Mouse (Mus musculus) hindbrain, postnatal 0 days (tissue): ENCODE measurements at regions not wholly inside any gene's neighbourhood (a gene's known extent, or its start where the extent isn't known, plus 50 kb on each side); places are given as distances from the start of the nearest gene placed in this dataset.

Experiments used
- ATAC-seq: fragments of 200-750 bp; cut with Nextera tagmentation; 2 replicates; pipeline ENCODE4 v1.8.0; 2017; ENCODE audit warnings: mild to moderate bottlenecking, moderate TSS enrichment, moderate library complexity
- DNase-seq: peaks from one replicate; pipeline ENCODE4 v3.0.0-alpha.2; 2015; ENCODE audit warnings: low spot score
- H3K27ac ChIP-seq: fragments of 300-500 bp; sonication (generic); 2 replicates; pipeline ENCODE4 v1.5.1; 2014; ENCODE audit warnings: mild to moderate bottlenecking
- H3K27me3 ChIP-seq: fragments of 300-500 bp; sonication (generic); 2 replicates; pipeline ENCODE4 v1.6.1; 2014; ENCODE audit warnings: low read length, mixed read lengths; ENCODE audit not compliant: insufficient read depth
- H3K36me3 ChIP-seq: fragments of 300-500 bp; sonication (generic); 2 replicates; pipeline ENCODE4 v1.6.1; 2014; ENCODE audit warnings: low read length, mixed read lengths; ENCODE audit not compliant: insufficient read depth
- H3K4me1 ChIP-seq: fragments of 300-500 bp; sonication (generic); 2 replicates; pipeline ENCODE4 v1.6.1; 2014; ENCODE audit warnings: antibody characterized with exemption, low read length, mixed read lengths; ENCODE audit not compliant: insufficient read depth
- H3K4me2 ChIP-seq: fragments of 300-500 bp; sonication (generic); 2 replicates; pipeline ENCODE4 v1.6.1; 2014; ENCODE audit warnings: low read depth, mild to moderate bottlenecking, low read length, moderate library complexity, mixed read lengths
- H3K4me3 ChIP-seq: fragments of 300-500 bp; sonication (generic); 2 replicates; pipeline ENCODE4 v1.5.1; 2014; ENCODE audit warnings: low read length
- H3K9ac ChIP-seq: fragments of 300-500 bp; sonication (generic); replicated peaks from 2 replicates; pipeline ENCODE4 v1.6.1; 2014; ENCODE audit warnings: mild to moderate bottlenecking, low read length, moderate library complexity, mixed read lengths
- H3K9me3 ChIP-seq: fragments of 300-500 bp; sonication (generic); 2 replicates; pipeline ENCODE4 v1.6.1; 2016; ENCODE audit warnings: low read length, mixed read lengths
- CTCF ChIP-seq: IDR thresholded peaks from 2 replicates; pipeline ENCODE4 v1.5.1; 2016; ENCODE audit warnings: antibody characterized with exemption, control low read depth, low read depth
- WGBS: fragments of 180-500 bp; shearing (Covaris S2); extraction: QIAGEN DNeasy Blood & Tissue Kit; methylation state at CpG from one replicate; pipeline ENCODE4 v1.1.7; 2014; 5-methylcytosine and 5-hydroxymethylcytosine counted together

DNA sequence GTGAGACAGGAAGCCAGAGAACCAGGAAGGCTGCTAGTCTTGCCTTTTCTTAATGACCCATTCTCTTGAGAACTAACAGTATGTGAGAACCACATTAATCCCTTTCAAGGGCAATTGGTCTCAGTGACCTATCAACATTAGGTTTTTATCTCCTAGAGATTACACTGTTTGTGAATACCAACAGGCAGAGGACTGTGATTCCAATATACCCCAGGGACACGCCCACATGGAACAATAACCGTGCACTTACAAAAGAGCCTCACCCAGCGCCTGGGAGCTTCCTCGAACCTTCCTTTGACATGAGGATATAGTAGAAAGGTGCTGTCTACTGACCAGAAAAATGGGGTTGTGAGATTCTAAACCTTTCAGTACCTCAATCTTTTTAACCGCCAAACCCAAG is 157.6 kb upstream of the Kif2a start:
- no peaks in the 10 kb centered on the region for H3K4me1 ChIP-seq
- no peak overlapping the region for H3K9ac ChIP-seq
- no peaks in the 10 kb centered on the region for H3K36me3 ChIP-seq
- WGBS, result 79% methylated on average over 5 of the region's 5 CpGs
- DNase-seq (no peak), ATAC-seq (no peak)
- no peaks in the 10 kb centered on the region for H3K9me3 ChIP-seq
- H3K27ac ChIP-seq, result no peak overlapping the region
- no peaks in the 10 kb centered on the region for H3K27me3 ChIP-seq
- no peak overlapping the region for H3K4me2 ChIP-seq
- no peak for TF ChIP-seq CTCF
- H3K4me3 ChIP-seq, result no peak overlapping the region

DNA sequence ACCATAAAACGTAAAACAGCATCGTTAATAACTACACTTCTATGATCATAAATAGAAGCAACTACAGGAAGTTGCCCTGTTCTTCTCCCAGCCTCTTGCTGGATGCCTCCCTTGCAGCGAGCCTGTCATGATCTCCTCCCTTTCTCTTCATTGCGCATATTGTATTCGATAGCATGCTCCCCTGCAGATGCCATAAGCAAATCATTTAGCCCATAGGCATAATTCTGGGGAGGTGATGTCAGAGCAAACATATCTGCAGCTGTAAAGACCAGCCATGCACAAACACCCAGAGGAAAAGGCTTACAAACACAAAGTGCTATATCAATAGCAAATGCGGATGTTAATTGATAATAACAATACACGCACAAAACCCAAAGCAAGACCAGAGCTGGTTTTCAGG is 155.7 kb upstream of the Kif2a start:
- H3K4me2 ChIP-seq, result no peak overlapping the region
- no peak overlapping the region for H3K27ac ChIP-seq
- ATAC-seq, result no peak
- no peaks in the 10 kb centered on the region for H3K4me1 ChIP-seq
- H3K27me3 ChIP-seq, result no peaks in the 10 kb centered on the region
- no peaks in the 10 kb centered on the region for H3K36me3 ChIP-seq
- DNase-seq, result no peak
- H3K9me3 ChIP-seq, result no peaks in the 10 kb centered on the region
- WGBS, result 74% methylated on average over 7 of the region's 7 CpGs
- no peak overlapping the region for H3K4me3 ChIP-seq
- TF ChIP-seq CTCF, result no peak
- H3K9ac ChIP-seq, result no peak overlapping the region

DNA sequence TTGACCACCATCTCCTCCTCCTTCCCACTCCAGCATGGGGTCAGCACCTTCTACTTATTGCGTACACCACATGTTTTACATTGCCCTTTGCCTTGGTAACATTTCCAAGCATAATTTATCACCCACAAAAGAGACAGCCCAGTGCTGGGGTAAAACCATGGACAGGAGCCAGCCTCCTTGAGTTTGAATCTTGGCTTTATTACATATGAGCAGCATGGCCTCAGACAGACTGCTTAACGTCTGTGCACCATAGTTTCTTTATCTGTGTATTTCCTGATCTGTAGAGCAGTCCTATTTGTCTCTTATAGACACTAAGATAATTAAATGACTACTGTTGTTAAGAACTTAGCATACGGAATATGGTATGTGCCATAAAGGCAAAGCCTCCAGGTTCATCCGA is 154.0 kb upstream of the Kif2a start:
- TF ChIP-seq CTCF, result no peak
- DNase-seq (no peak), ATAC-seq (no peak)
- Histone ChIP-seq H3K36me3 (no peaks in the 10 kb centered on the region), H3K4me1 (no peaks in the 10 kb centered on the region), H3K4me2 (no peak overlapping the region), H3K27ac (no peak overlapping the region), H3K9ac (no peak overlapping the region), H3K4me3 (no peak overlapping the region), H3K27me3 (no peaks in the 10 kb centered on the region), H3K9me3 (no peaks in the 10 kb centered on the region)
- WGBS, result 73% methylated on average over 4 of the region's 4 CpGs

DNA sequence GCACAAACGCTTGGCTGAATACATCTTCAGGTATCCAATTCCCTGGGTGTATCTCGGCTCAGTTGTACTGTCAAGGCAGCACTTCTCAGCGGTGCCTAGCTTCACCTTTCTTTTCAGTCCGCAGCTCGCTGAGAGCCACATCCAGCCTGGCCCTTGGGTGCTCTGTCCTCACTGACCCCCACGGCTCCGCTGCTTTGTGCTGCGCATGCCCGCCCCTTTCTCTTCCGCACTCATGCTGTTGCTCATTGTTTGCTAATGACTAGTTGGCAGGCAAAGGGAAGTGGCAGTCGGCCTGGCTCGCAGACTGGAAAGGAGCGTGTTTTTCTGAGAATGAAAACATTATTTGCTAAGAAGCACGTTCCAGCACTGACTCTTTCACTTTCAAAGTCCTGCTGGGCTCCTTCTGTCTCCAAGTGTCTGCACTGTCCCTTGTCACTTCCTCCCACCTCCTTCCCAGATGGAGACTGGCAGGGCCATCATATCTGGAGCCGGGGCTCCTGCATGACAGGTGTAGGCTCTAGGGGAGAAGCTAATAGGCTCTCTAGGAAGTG is 146.7 kb upstream of the Kif2a start:
- peak overlapping the region; percentile 24 for H3K4me3 ChIP-seq
- H3K9ac ChIP-seq, result 0 out of 2 replicates have a peak overlapping the region, but pooled peaks have one; percentile 10
- no peaks in the 10 kb centered on the region for H3K36me3 ChIP-seq
- H3K9me3 ChIP-seq, result no peaks in the 10 kb centered on the region
- H3K27me3 ChIP-seq, result no peaks in the 10 kb centered on the region
- peak; percentile 80 for DNase-seq
- H3K27ac ChIP-seq, result peak overlapping the region; percentile 6; the same call in 1 of the 2 replicates
- H3K4me2 ChIP-seq, result peak overlapping the region; percentile 52
- WGBS, result under 1% methylated on average over 15 of the region's 15 CpGs
- no peak for TF ChIP-seq CTCF
- ATAC-seq, result peak; percentile 87
- peaks cover 6% of the 10 kb centered on the region; the same call in 1 of the 2 replicates for H3K4me1 ChIP-seq

DNA sequence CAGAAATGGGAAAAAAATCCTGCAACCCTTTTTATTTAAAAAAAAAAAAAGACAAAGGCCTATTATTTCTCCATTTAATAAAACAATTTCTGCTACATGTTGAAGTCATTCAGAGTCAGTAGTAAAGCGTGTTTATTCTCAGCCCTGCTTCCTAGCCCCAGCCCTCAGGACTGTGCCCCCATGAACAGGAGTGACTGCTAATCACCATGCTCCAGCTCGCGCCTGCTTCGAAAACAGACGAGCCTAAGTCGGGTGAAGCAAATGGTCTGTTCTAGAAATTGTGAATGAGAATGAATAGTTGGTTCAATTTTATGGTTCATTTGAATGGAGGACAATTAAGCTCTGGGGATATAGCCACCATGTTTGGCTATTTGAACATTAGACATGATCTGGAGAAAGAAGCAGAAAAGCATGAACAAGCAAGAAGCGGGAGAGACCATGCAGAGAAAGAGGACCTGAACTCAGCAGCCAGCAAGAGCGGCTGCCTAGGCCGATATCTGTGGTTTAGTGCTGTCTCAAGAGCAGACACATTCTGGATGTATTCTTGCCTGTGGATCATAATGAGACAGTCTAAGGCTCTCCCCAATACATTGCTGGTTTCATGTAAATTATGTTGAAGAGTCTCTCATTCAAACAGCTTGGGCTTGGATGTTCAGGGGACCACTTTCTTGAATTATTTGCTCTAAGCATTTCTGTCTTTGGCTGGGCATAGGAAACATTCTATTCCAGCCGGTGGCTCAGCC is 146.1 kb upstream of the Kif2a start:
- 30% methylated on average over 10 of the region's 10 CpGs for WGBS
- no peaks in the 10 kb centered on the region for H3K9me3 ChIP-seq
- H3K9ac ChIP-seq, result no peak overlapping the region
- DNase-seq (peak; percentile 16), ATAC-seq (no peak)
- H3K36me3 ChIP-seq, result no peaks in the 10 kb centered on the region
- peaks cover 6% of the 10 kb centered on the region; the same call in 1 of the 2 replicates for H3K4me1 ChIP-seq
- no peak for TF ChIP-seq CTCF
- H3K4me3 ChIP-seq, result peak overlapping the region; percentile 24
- peak overlapping the region; percentile 52 for H3K4me2 ChIP-seq
- H3K27ac ChIP-seq, result peak overlapping the region; percentile 6; the same call in 1 of the 2 replicates
- no peaks in the 10 kb centered on the region for H3K27me3 ChIP-seq

DNA sequence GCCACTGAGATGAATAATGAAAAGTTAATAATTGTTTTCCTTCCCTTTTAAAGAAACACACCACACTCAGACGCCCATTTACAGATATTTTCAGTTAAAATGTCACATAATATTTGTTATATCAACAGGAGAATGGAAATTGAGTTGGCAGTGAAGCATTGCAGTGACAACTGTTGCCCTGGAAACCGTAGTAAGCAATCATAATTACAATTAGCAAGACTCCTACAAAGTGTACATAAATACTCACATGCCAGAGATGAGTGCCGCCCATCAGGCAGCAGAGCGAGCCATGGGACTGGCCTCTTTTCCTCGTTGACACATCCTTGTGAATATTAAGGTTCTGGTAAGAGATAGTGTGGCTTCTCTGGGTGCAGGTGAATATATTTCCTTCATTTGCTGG is 129.6 kb upstream of the Kif2a start:
- TF ChIP-seq CTCF, result no peak
- Histone ChIP-seq H3K4me2 (no peak overlapping the region), H3K4me3 (no peak overlapping the region), H3K36me3 (no peaks in the 10 kb centered on the region), H3K9me3 (no peaks in the 10 kb centered on the region), H3K9ac (no peak overlapping the region), H3K4me1 (no peaks in the 10 kb centered on the region), H3K27ac (no peak overlapping the region), H3K27me3 (no peaks in the 10 kb centered on the region)
- ATAC-seq (no peak), DNase-seq (no peak)
- 60% methylated on average over 5 of the region's 5 CpGs for WGBS

DNA sequence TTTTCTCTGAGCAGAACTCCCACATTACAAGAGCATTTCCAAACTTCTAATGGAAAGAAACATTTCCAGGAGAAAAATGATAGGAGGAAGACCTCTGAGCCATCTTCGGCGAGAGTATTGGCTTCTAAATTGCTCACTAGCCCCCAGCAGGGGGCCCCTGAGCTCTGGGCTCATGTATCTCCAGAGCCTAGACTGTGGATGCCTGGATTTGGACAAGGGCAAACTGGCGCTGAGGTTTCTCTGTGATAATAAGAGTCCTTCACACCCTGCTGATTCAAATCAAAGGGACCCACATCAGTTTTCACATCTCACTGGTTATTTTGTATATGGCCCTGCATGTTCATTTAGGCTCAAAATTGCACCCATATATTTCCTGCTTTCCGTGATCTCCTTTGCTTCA is 119.3 kb upstream of the Kif2a start:
- Histone ChIP-seq H3K9me3 (no peaks in the 10 kb centered on the region), H3K27me3 (no peaks in the 10 kb centered on the region), H3K36me3 (no peaks in the 10 kb centered on the region), H3K4me3 (no peak overlapping the region), H3K27ac (no peak overlapping the region), H3K9ac (no peak overlapping the region), H3K4me1 (no peaks in the 10 kb centered on the region), H3K4me2 (no peak overlapping the region)
- WGBS, result 46% methylated on average over 4 of the region's 4 CpGs
- no peak for ATAC-seq
- TF ChIP-seq CTCF, result no peak
- peak; percentile 20 for DNase-seq
